Mouse (Mus musculus) A20 (cell line): Measurements from ENCODE around the gene Prm2.
A peak's percentile ranks its signal among the peaks of the same experiment; 100 is the strongest.

Source experiments
- DNase-seq: peaks from one replicate; pipeline ENCODE4 v3.0.0-alpha.2; 2011; ENCODE audit warnings: low read depth, low spot score

The Prm2 gene

GRCm38 (mm10) chr16:10796034-10796433 is at the start of gene Prm2:
TSS of gene Prm2 (minus strand) at chr16:10796134.
- DNase-seq, result no peak

GRCm38 (mm10) chr16:10844319-10844670 is 48.4 kb upstream of the Prm2 start:
- no peak for DNase-seq

- DNase-seq, result peak; percentile 84
These were observed 47.8 kb upstream of the Prm2 start for GRCm38 (mm10) chr16:10843486-10844318.

- peak; percentile 51 for DNase-seq
These were observed 46.4 kb upstream of the Prm2 start for GRCm38 (mm10) chr16:10842282-10842855.

GRCm38 (mm10) chr16:10840018-10840417 is 44.1 kb upstream of the Prm2 start:
- DNase-seq, result no peak

- no peak for DNase-seq
These were observed 42.7 kb upstream of the Prm2 start for GRCm38 (mm10) chr16:10838487-10839245.

- no peak for DNase-seq
These were observed 42.0 kb upstream of the Prm2 start for GRCm38 (mm10) chr16:10837903-10838302.

GRCm38 (mm10) chr16:10837250-10837649 is 41.3 kb upstream of the Prm2 start:
- no peak for DNase-seq

GRCm38 (mm10) chr16:10836388-10836787 is 40.5 kb upstream of the Prm2 start:
- DNase-seq, result no peak

GRCm38 (mm10) chr16:10834911-10835587 is 39.1 kb upstream of the Prm2 start, which contains the start of gene Rmi2:
TSS of gene Rmi2 (plus strand) at chr16:10835059.
- DNase-seq, result peak; percentile 93

- DNase-seq, result no peak
These were observed 38.6 kb upstream of the Prm2 start for GRCm38 (mm10) chr16:10834542-10834910.

GRCm38 (mm10) chr16:10828461-10828805 is 32.5 kb upstream of the Prm2 start:
- DNase-seq, result no peak

GRCm38 (mm10) chr16:10827766-10828460 is 32.0 kb upstream of the Prm2 start:
- DNase-seq, result no peak

GRCm38 (mm10) chr16:10827269-10827668 is 31.3 kb upstream of the Prm2 start:
- no peak for DNase-seq

- no peak for DNase-seq
These were observed 29.9 kb upstream of the Prm2 start for GRCm38 (mm10) chr16:10825840-10826239.

GRCm38 (mm10) chr16:10824536-10824935 is 28.6 kb upstream of the Prm2 start:
- DNase-seq, result no peak

GRCm38 (mm10) chr16:10821387-10821786 is 25.5 kb upstream of the Prm2 start:
- DNase-seq, result peak; percentile 51

GRCm38 (mm10) chr16:10819966-10820365 is 24.0 kb upstream of the Prm2 start:
- DNase-seq, result no peak

- peak; percentile 30 for DNase-seq
These were observed 22.7 kb upstream of the Prm2 start for GRCm38 (mm10) chr16:10818579-10819135.

- no peak for DNase-seq
These were observed 18.9 kb upstream of the Prm2 start for GRCm38 (mm10) chr16:10814864-10815263.

GRCm38 (mm10) chr16:10813726-10814125 is 17.8 kb upstream of the Prm2 start:
- no peak for DNase-seq
